Mouse (Mus musculus) G1E (cell line): ENCODE results near the gene Acer1. TPM values are rescaled to one million over a fixed set of nuclear protein-coding genes. Genes with fewer than 3 reads are reported as not detected.

Experiments
- ATAC-seq: 2 replicates; pipeline ENCODE4 v1.8.0; 2016; ENCODE audit warnings: mild to moderate bottlenecking; ENCODE audit not compliant: insufficient number of reproducible peaks, poor library complexity, low FRiP score, severe bottlenecking; ENCODE audit errors: extremely low read depth
- DNase-seq: peaks from one replicate; pipeline ENCODE4 v3.0.0; 2012; ENCODE audit warnings: low spot score
- H3K27me3 ChIP-seq: 2 replicates; pipeline ENCODE4 v1.6.1; 2012; ENCODE audit warnings: mild to moderate bottlenecking, low read length, inconsistent platforms; ENCODE audit not compliant: insufficient read depth
- H3K36me3 ChIP-seq: replicated peaks from 2 replicates; pipeline ENCODE3; 2012; ENCODE audit warnings: mild to moderate bottlenecking, inconsistent platforms
- H3K4me1 ChIP-seq: 2 replicates; pipeline ENCODE4 v1.6.1; 2012; ENCODE audit warnings: low read depth, low read length, inconsistent platforms, mixed read lengths; ENCODE audit not compliant: insufficient read depth
- H3K4me3 ChIP-seq: 2 replicates; pipeline ENCODE4 v1.5.1; 2012; ENCODE audit warnings: low read depth, mild to moderate bottlenecking, inconsistent platforms, low read length, moderate library complexity, mixed read lengths
- H3K9me3 ChIP-seq: replicated peaks from 2 replicates; pipeline ENCODE4 v1.6.1; 2012; ENCODE audit warnings: inconsistent platforms
- CTCF ChIP-seq: IDR thresholded peaks from 2 replicates; pipeline ENCODE4 v1.5.1; 2012; ENCODE audit warnings: low read depth, low read length, inconsistent platforms, mixed read lengths
- GATA1 ChIP-seq: IDR thresholded peaks from 2 replicates; pipeline ENCODE4 v1.6.1; 2012; ENCODE audit warnings: borderline replicate concordance, low read length, inconsistent platforms, mixed read lengths
- GATA2 ChIP-seq: IDR thresholded peaks from 2 replicates; pipeline ENCODE4 v1.6.1; 2012; ENCODE audit warnings: low read depth, low read length, inconsistent platforms, borderline replicate concordance
- POLR2AphosphoS5 ChIP-seq: IDR thresholded peaks from 2 replicates; pipeline ENCODE4 v1.6.1; 2012; ENCODE audit warnings: low read depth, low read length, inconsistent platforms; ENCODE audit not compliant: insufficient replicate concordance
- TAL1 ChIP-seq: conservative IDR thresholded peaks from 2 replicates; pipeline ENCODE4 v1.6.1; 2012; ENCODE audit warnings: low read depth, low read length, inconsistent platforms, mixed read lengths
- polyA plus RNA-seq: library from polyadenylated mRNA; stranded (reverse); fragments of >175 nt; gene quantifications from 2 replicates; pipeline ENCODE4 v1.2.3, GENCODE M21; 2012
- total RNA-seq, 2 experiments: library from RNA; stranded (forward) in 1 of 2; stranded (reverse) in 1 of 2; fragments of 200-1000 nt in 1 of 2; fragments of >200 nt in 1 of 2; fragmentation: Nextera tagmentation in 1 of 2; gene quantifications; 2 replicates each; pipeline ENCODE4 v1.2.3; 2014 to 2017

Gene Acer1
- total RNA-seq (2014; fragmentation: Nextera tagmentation) (not detected in 2 replicates), total RNA-seq (2017) (0.12 TPM in 1 of 2 replicates, not detected in the other), polyA plus RNA-seq (not detected in 2 replicates)

DNA sequence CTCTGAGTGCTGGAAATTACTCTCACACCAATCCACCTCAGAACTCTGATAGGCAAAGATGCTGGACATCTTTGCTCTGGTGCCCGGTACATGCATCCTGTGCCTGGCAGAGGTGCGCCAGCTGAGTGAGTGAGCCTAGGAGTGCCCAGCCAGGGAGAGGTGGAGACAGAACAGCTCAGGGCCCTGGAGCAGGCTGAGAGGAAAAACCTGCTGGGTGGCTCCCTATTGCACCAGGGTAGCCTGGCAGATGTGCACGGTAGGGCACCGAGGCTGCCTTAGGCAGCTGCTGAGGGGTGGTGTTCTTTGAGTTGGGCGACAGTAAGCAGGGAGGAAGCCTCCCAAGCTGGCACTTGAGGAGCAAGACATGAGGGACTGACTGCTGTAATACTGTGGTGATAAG is at the start of gene Acer1:
Acer1 (minus strand) TSS at position 114 of the 400 bp plus-strand sequence.
- H3K4me3 ChIP-seq: no peak within 1 kb of the TSS
- H3K36me3 ChIP-seq: no peaks in the 10 kb centered on the region
- TF ChIP-seq CTCF: no peak
- no peak for TF ChIP-seq POLR2AphosphoS5
- TF ChIP-seq GATA2: no peak
- no peak for TF ChIP-seq GATA1
- no peak for TF ChIP-seq TAL1
- H3K4me1 ChIP-seq: no peaks in the 10 kb centered on the region; the same call in none of the 2 replicates
- no peaks in the 10 kb centered on the region for H3K9me3 ChIP-seq
- no peak for ATAC-seq
- peaks cover 37% of the 10 kb centered on the region for H3K27me3 ChIP-seq
- DNase-seq: no peak

DNA sequence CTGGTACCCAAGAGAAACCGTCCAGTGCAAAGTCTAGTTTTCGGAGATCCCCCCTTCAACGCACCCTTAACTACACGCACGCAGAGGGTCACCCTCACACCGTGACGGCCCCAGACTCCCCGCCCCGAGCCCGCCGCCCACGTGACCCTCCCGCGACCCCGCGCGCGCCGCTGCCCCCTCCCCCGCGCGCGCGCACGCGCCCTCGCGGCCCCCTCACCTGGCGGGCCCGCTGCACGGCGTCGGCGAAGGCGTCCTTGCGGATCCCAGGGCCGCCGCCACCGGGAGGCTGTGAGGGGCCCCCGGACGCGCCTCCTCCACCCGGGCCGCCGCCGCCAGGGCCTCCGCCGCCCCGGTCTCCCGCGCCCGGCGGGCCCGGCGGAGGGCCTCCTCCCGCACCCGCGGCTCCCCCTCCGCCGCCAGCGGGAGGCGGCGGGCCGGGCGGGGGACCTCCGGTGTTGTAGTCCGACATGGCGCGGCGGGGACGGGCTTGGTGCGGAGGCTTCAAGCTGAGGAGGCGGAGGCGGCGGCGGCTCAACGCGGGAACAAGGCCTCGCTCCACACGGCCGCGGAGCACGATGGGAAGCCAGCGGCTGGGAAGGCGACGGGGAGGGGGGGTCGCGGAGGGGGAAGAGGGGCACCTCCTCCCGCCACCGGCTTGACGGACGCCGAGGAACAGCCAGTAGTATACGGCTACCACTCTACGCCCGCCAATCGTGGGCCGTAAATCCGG is 49.2 kb upstream of the Acer1 start, which contains the start of gene Khsrp:
Khsrp (minus strand) TSS at position 592 of the 730 bp plus-strand sequence.
- peaks cover 3% of the 10 kb centered on the region for H3K27me3 ChIP-seq
- H3K9me3 ChIP-seq: no peaks in the 10 kb centered on the region
- ATAC-seq (no peak), DNase-seq (peak; percentile 60)
- H3K36me3 ChIP-seq: peaks cover 40% of the 10 kb centered on the region
- H3K4me3 ChIP-seq: peak within 1 kb of the TSS; percentile 87
- peaks cover 54% of the 10 kb centered on the region for H3K4me1 ChIP-seq
- TF ChIP-seq CTCF: no peak

DNA sequence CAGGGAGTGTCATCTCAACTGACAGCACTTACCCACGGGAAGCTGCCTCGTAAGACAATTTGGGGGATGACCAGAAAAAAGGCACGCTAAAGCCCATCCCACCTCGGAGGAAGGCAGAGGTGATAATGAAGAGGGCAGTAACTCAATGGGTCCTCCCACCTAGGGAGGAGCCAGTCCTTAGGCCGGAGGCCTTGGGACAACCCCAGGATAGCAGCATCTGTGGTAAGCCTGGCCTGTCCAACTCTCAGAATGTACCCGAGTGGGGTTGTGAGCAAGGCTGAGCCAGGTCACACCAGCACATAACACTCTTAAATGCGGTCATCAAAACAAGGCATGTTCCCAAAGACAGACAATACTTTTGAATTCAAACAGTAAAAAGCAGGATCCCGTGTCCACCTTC is 47.8 kb upstream of the Acer1 start:
- DNase-seq (no peak), ATAC-seq (no peak)
- no peak for TF ChIP-seq GATA1
- TF ChIP-seq CTCF: no peak
- TF ChIP-seq GATA2: no peak
- TF ChIP-seq TAL1: no peak
- TF ChIP-seq POLR2AphosphoS5: no peak
- H3K36me3 ChIP-seq: peaks cover 54% of the 10 kb centered on the region
- peaks cover 1% of the 10 kb centered on the region; the same call in 1 of the 2 replicates for H3K27me3 ChIP-seq
- H3K9me3 ChIP-seq: no peaks in the 10 kb centered on the region
- peak overlapping the region; percentile 87 for H3K4me3 ChIP-seq
- peaks cover 64% of the 10 kb centered on the region for H3K4me1 ChIP-seq

DNA sequence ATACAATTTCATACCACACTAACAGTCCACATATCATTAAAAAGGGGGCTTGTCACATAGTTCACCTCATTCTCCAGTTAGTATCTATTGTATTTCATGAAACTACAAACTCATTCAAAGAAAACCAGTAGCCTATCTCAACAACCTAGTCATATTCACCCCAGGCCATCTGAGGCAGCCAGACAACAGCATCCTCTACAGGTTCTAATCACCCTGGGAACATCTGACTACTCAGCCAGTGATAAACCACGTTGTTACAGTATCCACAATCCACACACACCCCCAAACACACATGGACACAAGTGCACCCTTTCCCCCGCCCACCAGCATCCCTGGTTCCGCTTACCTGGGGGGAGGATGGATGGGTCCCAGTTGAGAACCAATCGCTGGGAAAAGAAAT is 45.5 kb upstream of the Acer1 start:
- TF ChIP-seq GATA1: no peak
- no peak for TF ChIP-seq GATA2
- no peak for TF ChIP-seq POLR2AphosphoS5
- no peak for TF ChIP-seq CTCF
- TF ChIP-seq TAL1: no peak
- no peak for ATAC-seq
- no peak for DNase-seq
- no peaks in the 10 kb centered on the region for H3K27me3 ChIP-seq
- no peak overlapping the region; the same call in 1 of the 2 replicates for H3K4me3 ChIP-seq
- no peaks in the 10 kb centered on the region for H3K9me3 ChIP-seq
- H3K4me1 ChIP-seq: peaks cover 78% of the 10 kb centered on the region
- peaks cover 76% of the 10 kb centered on the region for H3K36me3 ChIP-seq

DNA sequence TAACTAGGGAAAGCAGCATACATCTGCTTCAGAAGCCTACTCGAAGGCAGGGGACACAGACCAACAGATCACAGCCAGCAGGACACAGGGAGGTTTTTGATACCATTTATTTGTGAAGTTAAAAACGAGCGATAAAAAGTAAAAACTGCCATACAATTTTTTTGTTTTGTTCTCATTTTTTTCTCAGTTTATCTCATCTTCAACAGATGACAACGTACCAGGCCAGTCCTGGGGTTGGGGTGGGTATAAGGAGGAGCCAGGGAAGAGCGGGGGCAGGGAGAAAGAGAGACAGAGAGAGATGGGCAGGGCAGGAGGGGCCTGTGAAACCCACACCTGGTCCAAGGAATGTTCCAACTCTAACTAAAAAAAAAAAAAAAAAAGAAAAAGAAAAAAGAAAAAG is 39.0 kb upstream of the Acer1 start:
- H3K36me3 ChIP-seq: peaks cover 71% of the 10 kb centered on the region
- ATAC-seq (peak; percentile 69), DNase-seq (no peak)
- no peak overlapping the region; the same call in 1 of the 2 replicates for H3K4me3 ChIP-seq
- TF ChIP-seq CTCF: no peak
- TF ChIP-seq POLR2AphosphoS5: no peak
- no peak for TF ChIP-seq TAL1
- TF ChIP-seq GATA2: no peak
- TF ChIP-seq GATA1: no peak
- peaks cover 82% of the 10 kb centered on the region for H3K4me1 ChIP-seq
- no peaks in the 10 kb centered on the region for H3K9me3 ChIP-seq
- no peaks in the 10 kb centered on the region for H3K27me3 ChIP-seq

DNA sequence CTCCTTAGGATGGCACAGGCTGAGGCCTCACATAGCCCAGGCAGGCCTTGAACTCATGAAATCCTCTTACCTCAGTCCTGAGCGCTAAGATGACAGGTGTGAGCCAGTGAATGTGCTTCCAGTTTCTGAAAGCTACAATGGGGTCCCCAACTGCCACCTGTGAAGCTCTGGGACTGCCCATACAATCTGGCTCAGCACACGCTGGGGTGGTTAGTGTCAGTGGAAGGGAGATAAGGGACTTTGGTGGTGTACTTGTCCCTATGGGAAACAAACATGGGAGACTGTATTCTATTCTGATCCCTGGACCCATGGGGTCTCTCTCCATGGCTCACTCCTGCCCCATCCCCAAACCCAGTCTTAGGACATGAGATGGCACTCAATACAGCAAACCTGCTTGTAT is 37.8 kb upstream of the Acer1 start:
- Histone ChIP-seq H3K27me3 (no peaks in the 10 kb centered on the region), H3K9me3 (no peaks in the 10 kb centered on the region), H3K4me1 (peaks cover 75% of the 10 kb centered on the region), H3K36me3 (peaks cover 59% of the 10 kb centered on the region), H3K4me3 (peak overlapping the region; percentile 21; the same call in 1 of the 2 replicates)
- DNase-seq (no peak), ATAC-seq (peak; percentile 51)
- no peak for TF ChIP-seq POLR2AphosphoS5
- TF ChIP-seq CTCF: no peak
- TF ChIP-seq GATA1: no peak
- TF ChIP-seq GATA2: no peak
- peak; percentile 75 for TF ChIP-seq TAL1
